Mouse (Mus musculus) heart, embryonic 11.5 days (tissue): Measurements from ENCODE around the gene Arid1b. TPM values are rescaled to one million over a fixed set of nuclear protein-coding genes. Genes with fewer than 3 reads are reported as not detected.

ENCODE experiments used
- ATAC-seq: fragments of 200-750 bp; cut with Nextera tagmentation; replicated peaks from 2 replicates; pipeline ENCODE4 v1.8.0; 2017; ENCODE audit warnings: moderate library complexity; ENCODE audit not compliant: insufficient number of reproducible peaks, low FRiP score, low TSS enrichment
- H3K27ac ChIP-seq: fragments of 300-500 bp; sonication (generic); 2 replicates; pipeline ENCODE4 v1.5.1; 2014; ENCODE audit warnings: mild to moderate bottlenecking, low read depth, low read length
- H3K27me3 ChIP-seq: fragments of 300-500 bp; sonication (generic); 2 replicates; pipeline ENCODE4 v1.6.1; 2014; ENCODE audit warnings: mild to moderate bottlenecking, low read length, mixed read lengths; ENCODE audit not compliant: control insufficient read depth, insufficient read depth
- H3K36me3 ChIP-seq: fragments of 300-500 bp; sonication (generic); 2 replicates; pipeline ENCODE4 v1.6.1; 2014; ENCODE audit warnings: mild to moderate bottlenecking, low read length, moderate library complexity, mixed read lengths; ENCODE audit not compliant: control insufficient read depth, insufficient read depth
- H3K4me1 ChIP-seq: fragments of 300-500 bp; sonication (generic); 2 replicates; pipeline ENCODE4 v1.6.1; 2014; ENCODE audit warnings: low read length; ENCODE audit not compliant: control insufficient read depth, insufficient read depth
- H3K4me2 ChIP-seq: fragments of 300-500 bp; sonication (generic); 2 replicates; pipeline ENCODE4 v1.6.1; 2014; ENCODE audit warnings: mild to moderate bottlenecking, moderate library complexity
- H3K4me3 ChIP-seq: fragments of 300-500 bp; sonication (generic); 2 replicates; pipeline ENCODE4 v1.5.1; 2014; ENCODE audit warnings: low read depth, low read length
- H3K9ac ChIP-seq: fragments of 300-500 bp; sonication (generic); 2 replicates; pipeline ENCODE4 v1.6.1; 2014; ENCODE audit warnings: mild to moderate bottlenecking, low read depth, low read length, moderate library complexity
- H3K9me3 ChIP-seq: fragments of 300-500 bp; sonication (generic); replicated peaks from 2 replicates; pipeline ENCODE4 v1.6.1; 2016; ENCODE audit warnings: low read length; ENCODE audit not compliant: control insufficient read depth
- WGBS: fragments of 180-500 bp; shearing (Covaris S2); extraction: QIAGEN DNeasy Blood & Tissue Kit; methylation state at CpG from one replicate; pipeline ENCODE4 v1.1.7; 2014; ENCODE audit not compliant: insufficient replicate concordance; 5-methylcytosine and 5-hydroxymethylcytosine counted together
- polyA plus RNA-seq: library from polyadenylated mRNA; unstranded; fragments of >200 nt; fragmentation: Nextera tagmentation; extraction: Ambion mirVana; gene quantifications from 2 replicates; pipeline ENCODE4 v1.2.1, GENCODE M21; 2014

The Arid1b gene
- polyA plus RNA-seq, 1 experiment from 2014 or later: 8.2 TPM

- Histone ChIP-seq H3K9me3 (no peaks in the 10 kb centered on the region), H3K4me2 (no peak overlapping the region), H3K4me1 (peaks cover 17% of the 10 kb centered on the region), H3K27ac (no peak overlapping the region), H3K27me3 (no peaks in the 10 kb centered on the region), H3K9ac (no peak overlapping the region), H3K36me3 (no peaks in the 10 kb centered on the region), H3K4me3 (no peak overlapping the region)
- ATAC-seq: no peak
- 76% methylated on average over 6 of the region's 6 CpGs for WGBS
These were observed 121.8 kb downstream of the Arid1b start for GRCm38 (mm10) chr17:5115952-5116351.

GRCm38 (mm10) chr17:5116990-5117389 lies 122.9 kb downstream of the Arid1b start:
- Histone ChIP-seq H3K36me3 (no peaks in the 10 kb centered on the region), H3K4me1 (peaks cover 17% of the 10 kb centered on the region), H3K9me3 (no peaks in the 10 kb centered on the region), H3K4me2 (no peak overlapping the region), H3K4me3 (no peak overlapping the region), H3K27ac (no peak overlapping the region), H3K9ac (no peak overlapping the region), H3K27me3 (no peaks in the 10 kb centered on the region)
- 69% methylated on average over 2 of the region's 2 CpGs for WGBS
- no peak for ATAC-seq

GRCm38 (mm10) chr17:5118171-5118570 lies 124.0 kb downstream of the Arid1b start:
- H3K27ac ChIP-seq: no peak overlapping the region

GRCm38 (mm10) chr17:5124643-5125042 lies 130.5 kb downstream of the Arid1b start:
- H3K27me3 ChIP-seq: no peaks in the 10 kb centered on the region
- no peak overlapping the region for H3K27ac ChIP-seq
- 55% methylated on average over 2 of the region's 2 CpGs for WGBS
- no peak overlapping the region for H3K4me2 ChIP-seq
- H3K9ac ChIP-seq: no peak overlapping the region
- no peak for ATAC-seq
- H3K9me3 ChIP-seq: no peaks in the 10 kb centered on the region
- peaks cover 5% of the 10 kb centered on the region; the same call in 1 of the 2 replicates for H3K4me1 ChIP-seq
- H3K4me3 ChIP-seq: no peak overlapping the region
- no peaks in the 10 kb centered on the region for H3K36me3 ChIP-seq

More at GRCm38 (mm10) chr17:5118171-5118570, 124.0 kb downstream of the Arid1b start:
- Histone ChIP-seq H3K4me2 (no peak overlapping the region), H3K36me3 (no peaks in the 10 kb centered on the region), H3K27me3 (no peaks in the 10 kb centered on the region), H3K4me3 (no peak overlapping the region), H3K4me1 (peaks cover 17% of the 10 kb centered on the region), H3K9ac (no peak overlapping the region), H3K9me3 (no peaks in the 10 kb centered on the region)
- WGBS: 64% methylated on average over 4 of the region's 4 CpGs
- no peak for ATAC-seq

GRCm38 (mm10) chr17:5125084-5125855 lies 131.1 kb downstream of the Arid1b start:
- ATAC-seq: no peak
- Histone ChIP-seq H3K27ac (no peak overlapping the region), H3K9me3 (no peaks in the 10 kb centered on the region), H3K9ac (no peak overlapping the region), H3K27me3 (no peaks in the 10 kb centered on the region), H3K36me3 (no peaks in the 10 kb centered on the region), H3K4me1 (peaks cover 5% of the 10 kb centered on the region; the same call in 1 of the 2 replicates), H3K4me2 (no peak overlapping the region), H3K4me3 (no peak overlapping the region)
- WGBS: 62% methylated on average over 5 of the region's 5 CpGs

- Histone ChIP-seq H3K9ac (no peak overlapping the region), H3K27ac (no peak overlapping the region), H3K4me2 (no peak overlapping the region), H3K4me1 (0 out of 2 replicates have a peak, but pooled peaks cover 3% of the 10 kb centered on the region), H3K27me3 (no peaks in the 10 kb centered on the region), H3K36me3 (no peaks in the 10 kb centered on the region), H3K9me3 (no peaks in the 10 kb centered on the region), H3K4me3 (no peak overlapping the region)
- no peak for ATAC-seq
- 87% methylated on average over 5 of the region's 5 CpGs for WGBS
These were observed 132.0 kb downstream of the Arid1b start for GRCm38 (mm10) chr17:5125856-5126806.

- no peak for ATAC-seq
- Histone ChIP-seq H3K4me1 (no peaks in the 10 kb centered on the region), H3K4me2 (no peak overlapping the region), H3K27me3 (no peaks in the 10 kb centered on the region), H3K9ac (no peak overlapping the region), H3K4me3 (no peak overlapping the region), H3K9me3 (no peaks in the 10 kb centered on the region), H3K36me3 (no peaks in the 10 kb centered on the region), H3K27ac (no peak overlapping the region)
- WGBS: 77% methylated on average over 2 of the region's 2 CpGs
These were observed 135.5 kb downstream of the Arid1b start for GRCm38 (mm10) chr17:5129606-5130005.

- Histone ChIP-seq H3K9ac (no peak overlapping the region), H3K27me3 (no peaks in the 10 kb centered on the region), H3K4me2 (no peak overlapping the region), H3K36me3 (no peaks in the 10 kb centered on the region), H3K9me3 (no peaks in the 10 kb centered on the region), H3K4me3 (no peak overlapping the region), H3K27ac (no peak overlapping the region), H3K4me1 (no peaks in the 10 kb centered on the region)
- no peak for ATAC-seq
- WGBS: 77% methylated on average over 4 of the region's 4 CpGs
These were observed 136.0 kb downstream of the Arid1b start for GRCm38 (mm10) chr17:5130116-5130515.
